9 mouse cellular contexts compared by ENCODE assay signal in the genomic region with DNA sequence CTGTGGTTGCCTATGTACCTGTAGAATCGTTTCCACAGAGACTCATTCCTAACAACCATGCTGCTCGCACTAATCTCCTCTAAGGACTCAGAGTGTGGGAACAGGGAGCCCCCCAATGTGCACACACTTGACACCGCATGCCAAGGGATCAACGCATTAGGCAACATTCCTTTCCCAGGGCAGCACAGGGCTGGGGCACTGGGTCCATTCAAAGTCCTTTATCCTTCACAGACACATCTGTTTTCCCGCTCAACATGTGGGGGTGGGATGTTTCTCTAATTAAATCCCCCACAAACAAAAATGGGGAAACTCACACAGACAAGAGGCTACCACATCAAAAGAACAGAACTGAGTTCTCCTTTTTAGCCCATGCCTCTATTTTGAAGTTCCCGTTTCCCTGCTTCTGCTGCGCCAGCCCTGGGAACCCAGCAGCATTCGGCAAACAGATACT. TPM values are rescaled to one million over a fixed set of nuclear protein-coding genes. Genes with fewer than 3 reads are reported as not detected.
A peak's percentile ranks its signal among the peaks of the same experiment; 100 is the strongest.
DNase-seq lines count a peak whose midpoint lies in the region; ATAC-seq and TF ChIP-seq lines count a peak whose summit lies in the region.
"Had no signal": no experiment of that assay in that cellular context is flagged by ENCODE, and none has a peak within 500 bp of the region (broad histone marks: within the 10 kb centered on the region; RNA-seq: fewer than 3 reads in every experiment).

No protein-coding gene starts in this region.

- no peaks in the 10 kb centered on the region for H3K9me3 ChIP-seq in MEL (replicated peaks; ENCODE audit: insufficient read depth, low read length)

- peaks cover 0 to 4% of the 10 kb centered on the region in 2 experiments; a peak in 1 of 4 replicates for H3K4me1 ChIP-seq in MEL (ENCODE audit: control insufficient read depth in 1 of 2, insufficient read depth in 2 of 2, low read length in 2 of 2)

- no peak for TF ChIP-seq POLR2A in MEL (IDR thresholded peaks at IDR 0.05; ENCODE audit: control insufficient read depth in 1 of 2, insufficient read depth in 1 of 2, low read depth in 1 of 2, low read length in 2 of 2, poor library complexity in 1 of 2)

- peak; percentile 82 for ATAC-seq in granulocyte monocyte progenitor cell, adult 5-6 weeks (replicated peaks; ENCODE audit: poor library complexity, severe bottlenecking)

- TF ChIP-seq RAD21 in MEL (IDR thresholded peaks at IDR 0.05; ENCODE audit: low read depth, low read length) = no peak

- H3K36me3 ChIP-seq in MEL (ENCODE audit: control insufficient read depth in 1 of 2, insufficient read depth in 2 of 2, low read length in 2 of 2) = 0 out of 4 replicates have a peak, but pooled peaks cover 0 to 2% of the 10 kb centered on the region in 2 experiments

- H3K27me3 ChIP-seq in MEL (ENCODE audit: control insufficient read depth in 1 of 2, insufficient read depth in 2 of 2, low read length in 2 of 2) = peaks cover 0 to 2% of the 10 kb centered on the region in 2 experiments; a peak in 1 of 4 replicates

- H3K27ac ChIP-seq in MEL (ENCODE audit: control insufficient read depth, low read depth, low read length) = no peak overlapping the region

- TF ChIP-seq EP300 in MEL (IDR thresholded peaks at IDR 0.05; ENCODE audit: low read depth in 1 of 2, low read length in 2 of 2) = peak in 1 of 2 experiments; percentile 17; a peak in 1 of 4 replicates

- peak; percentile 56 for DNase-seq in MEL (ENCODE audit: low read depth, low spot score)
- peak; percentile 29 for DNase-seq in Muller cell, postnatal 12 days (ENCODE audit: inconsistent ontology term)
- DNase-seq in mesoderm, embryonic 11.5 days (ENCODE audit: low read depth, low spot score) = peak; percentile 79
- DNase-seq in gastrocnemius, postnatal 25 days = no peak
- no peak for DNase-seq in spleen, postnatal 4 days (ENCODE audit: low spot score in 2 of 2)
- no peak for DNase-seq in layer of hippocampus, adult 11-12 months (ENCODE audit: low spot score)

- no peak overlapping the region for H3K4me3 ChIP-seq in MEL (ENCODE audit: control insufficient read depth in 1 of 2, insufficient read depth in 1 of 2, low read depth in 2 of 2, low read length in 2 of 2)
- H3K4me3 ChIP-seq: erythroblast, embryonic 14.5 days had no signal

- no peaks in the 10 kb centered on the region for H3K79me2 ChIP-seq in MEL (ENCODE audit: control insufficient read depth, insufficient read depth, low read length, poor library complexity)

- H3K9ac ChIP-seq in MEL (ENCODE audit: control insufficient read depth, low read depth, low read length, poor library complexity, severe bottlenecking) = no peak overlapping the region

- TF ChIP-seq CTCF in MEL (IDR thresholded peaks at IDR 0.05 in 2 of 3, conservative IDR thresholded peaks at IDR 0.05 in 1 of 3; ENCODE audit: control insufficient read depth in 1 of 3, insufficient read depth in 1 of 3, low read depth in 2 of 3, low read length in 3 of 3, poor library complexity in 1 of 3, severe bottlenecking in 1 of 3) = no peak

TF ChIP-seq in MEL, 35 proteins besides CTCF, POLR2A, EP300 and RAD21:
- TF ChIP-seq MXI1 (IDR thresholded peaks at IDR 0.05; ENCODE audit: low read depth, low read length) (no peak), ETS1 (IDR thresholded peaks at IDR 0.05; ENCODE audit: low read depth, low read length) (no peak), POLR2AphosphoS5 (IDR thresholded peaks at IDR 0.05; ENCODE audit: borderline replicate concordance, low read depth, low read length) (no peak), GABPA (IDR thresholded peaks at IDR 0.05; ENCODE audit: low read depth, low read length) (no peak), E2F4 (IDR thresholded peaks at IDR 0.05; ENCODE audit: borderline replicate concordance, low read depth, low read length) (no peak), HCFC1 (IDR thresholded peaks at IDR 0.05; ENCODE audit: low read depth, low read length) (no peak), TCF12 (IDR thresholded peaks at IDR 0.05; ENCODE audit: low read depth, low read length) (no peak), BHLHE40 (IDR thresholded peaks at IDR 0.05; ENCODE audit: borderline replicate concordance, low read depth, low read length) (no peak)

RNA-seq across cellular contexts. Expression of gene Cpa5, which starts 5.7 kb away (rescaled TPM):
- total RNA-seq in MEL (2012; rRNA removed) = not detected in 2 replicates
- not detected for polyA plus RNA-seq in MEL (2012; ENCODE audit: insufficient read depth in 1 of 2, insufficient read length in 2 of 2, low read depth in 1 of 2, low replicate concordance in 2 of 2, missing spikeins in 1 of 2)
- not detected in 2 replicates for total RNA-seq in granulocyte monocyte progenitor cell, adult 5-6 weeks (2014; fragmentation: Nextera tagmentation)
- not detected in 2 replicates for total RNA-seq in granulocyte monocyte progenitor cell, adult 5-6 weeks (2017)
- not detected for total RNA-seq in gastrocnemius, postnatal 25 days (2021)
- total RNA-seq: layer of hippocampus, postnatal 14 days had no signal
- polyA plus RNA-seq: erythroblast, embryonic 14.5 days had no signal

RNA-seq across cellular contexts. Expression of gene Cpa1, which starts 22.5 kb away (rescaled TPM):
- not detected in 2 replicates for total RNA-seq in MEL (2012; rRNA removed)
- not detected for polyA plus RNA-seq in MEL (2012; ENCODE audit: insufficient read depth in 1 of 2, insufficient read length in 2 of 2, low read depth in 1 of 2, low replicate concordance in 2 of 2, missing spikeins in 1 of 2)
- not detected in 2 replicates for total RNA-seq in granulocyte monocyte progenitor cell, adult 5-6 weeks (2014; fragmentation: Nextera tagmentation)
- total RNA-seq in granulocyte monocyte progenitor cell, adult 5-6 weeks (2017) = not detected in 2 replicates
- total RNA-seq in gastrocnemius, postnatal 25 days (2021) = not detected
- total RNA-seq: layer of hippocampus, postnatal 14 days had no signal
- polyA plus RNA-seq: erythroblast, embryonic 14.5 days had no signal

RNA-seq across cellular contexts. Expression of gene Cpa4, which starts 48.3 kb away (rescaled TPM):
- total RNA-seq in MEL (2012; rRNA removed) = not detected in 2 replicates
- not detected for polyA plus RNA-seq in MEL (2012; ENCODE audit: insufficient read depth in 1 of 2, insufficient read length in 2 of 2, low read depth in 1 of 2, low replicate concordance in 2 of 2, missing spikeins in 1 of 2)
- total RNA-seq in granulocyte monocyte progenitor cell, adult 5-6 weeks (2014; fragmentation: Nextera tagmentation) = not detected in 2 replicates
- total RNA-seq in granulocyte monocyte progenitor cell, adult 5-6 weeks (2017) = not detected in 2 replicates
- total RNA-seq in gastrocnemius, postnatal 25 days (2021) = not detected
- total RNA-seq: layer of hippocampus, postnatal 14 days had no signal
- polyA plus RNA-seq: erythroblast, embryonic 14.5 days had no signal

Comparison
In these comparisons a context has a peak if more than half of its experiments do, and no peak if none do; other contexts are left out.
1. DNase-seq: peak in MEL (single experiment), Muller cell, postnatal 12 days (single experiment) and mesoderm, embryonic 11.5 days (single experiment); none in gastrocnemius, postnatal 25 days (single experiment), spleen, postnatal 4 days (0 of 2) and layer of hippocampus, adult 11-12 months (single experiment).